Mouse (Mus musculus): ENCODE data around the gene Clcnka. TPM values are rescaled to one million over a fixed set of nuclear protein-coding genes. Genes with fewer than 3 reads are reported as not detected.

Clcnka gene
- polyA plus RNA-seq, 1 experiment: 99.3 TPM

GRCm38 (mm10) chr4:141439083-141439803, 40.7 kb upstream of the Clcnka start:
- Histone ChIP-seq H3K27me3 (replicated peaks; ENCODE audit: control insufficient read depth, insufficient read depth, low read length) (no peaks in the 10 kb centered on the region), H3K4me1 (ENCODE audit: control insufficient read depth, insufficient read depth, low read length) (peaks cover 5% of the 10 kb centered on the region; the same call in 1 of the 2 replicates), H3K27ac (ENCODE audit: insufficient read depth, low read depth, low read length) (peak overlapping the region; percentile 72), H3K4me3 (ENCODE audit: insufficient read depth, low read depth, low read length) (no peak overlapping the region), H3K36me3 (ENCODE audit: control insufficient read depth, insufficient read depth, low read length) (no peaks in the 10 kb centered on the region)
- TF ChIP-seq POLR2A (IDR thresholded peaks at IDR 0.05; ENCODE audit: low read depth, low read length) (no peak), CTCF (conservative IDR thresholded peaks at IDR 0.05; ENCODE audit: insufficient read depth, insufficient read length, low read depth, low read length) (no peak)
- DNase-seq: peak; percentile 68
- 63% methylated on average over 12 of the region's 12 CpGs for WGBS

GRCm38 (mm10) chr4:141435974-141436373, 37.5 kb upstream of the Clcnka start, which contains the start of gene Srarp:
Gene Srarp (minus strand): TSS chr4:141436105.
- WGBS: 86% methylated on average over 1 of the region's 1 CpGs
- Histone ChIP-seq H3K27me3 (replicated peaks; ENCODE audit: control insufficient read depth, insufficient read depth, low read length) (no peaks in the 10 kb centered on the region), H3K4me1 (ENCODE audit: control insufficient read depth, insufficient read depth, low read length) (peaks cover 4% of the 10 kb centered on the region; the same call in 1 of the 2 replicates), H3K4me3 (ENCODE audit: insufficient read depth, low read depth, low read length) (no peak within 1 kb of the TSS), H3K36me3 (ENCODE audit: control insufficient read depth, insufficient read depth, low read length) (no peaks in the 10 kb centered on the region), H3K27ac (ENCODE audit: insufficient read depth, low read depth, low read length) (no peak within 1 kb of the TSS)
- no peak for TF ChIP-seq POLR2A (IDR thresholded peaks at IDR 0.05; ENCODE audit: low read depth, low read length)
- TF ChIP-seq CTCF (conservative IDR thresholded peaks at IDR 0.05; ENCODE audit: insufficient read depth, insufficient read length, low read depth, low read length): no peak
- DNase-seq: no peak

GRCm38 (mm10) chr4:141433191-141433590, 34.7 kb upstream of the Clcnka start:
- TF ChIP-seq CTCF (conservative IDR thresholded peaks at IDR 0.05; ENCODE audit: insufficient read depth, insufficient read length, low read depth, low read length) (no peak), POLR2A (IDR thresholded peaks at IDR 0.05; ENCODE audit: low read depth, low read length) (no peak)
- H3K4me3 ChIP-seq (ENCODE audit: insufficient read depth, low read depth, low read length): no peak overlapping the region
- H3K4me1 ChIP-seq (ENCODE audit: control insufficient read depth, insufficient read depth, low read length): no peaks in the 10 kb centered on the region
- no peaks in the 10 kb centered on the region for H3K36me3 ChIP-seq (ENCODE audit: control insufficient read depth, insufficient read depth, low read length)
- H3K27me3 ChIP-seq (replicated peaks; ENCODE audit: control insufficient read depth, insufficient read depth, low read length): no peaks in the 10 kb centered on the region
- 75% methylated on average over 18 of the region's 18 CpGs for WGBS
- peak overlapping the region; percentile 36; the same call in 1 of the 2 replicates for H3K27ac ChIP-seq (ENCODE audit: insufficient read depth, low read depth, low read length)
- DNase-seq: no peak

- WGBS: 36% methylated on average over 14 of the region's 14 CpGs
- Histone ChIP-seq H3K4me3 (ENCODE audit: insufficient read depth, low read depth, low read length) (no peak overlapping the region), H3K27me3 (replicated peaks; ENCODE audit: control insufficient read depth, insufficient read depth, low read length) (no peaks in the 10 kb centered on the region), H3K4me1 (ENCODE audit: control insufficient read depth, insufficient read depth, low read length) (no peaks in the 10 kb centered on the region), H3K27ac (ENCODE audit: insufficient read depth, low read depth, low read length) (no peak overlapping the region; the same call in 1 of the 2 replicates), H3K36me3 (ENCODE audit: control insufficient read depth, insufficient read depth, low read length) (no peaks in the 10 kb centered on the region)
- TF ChIP-seq POLR2A (IDR thresholded peaks at IDR 0.05; ENCODE audit: low read depth, low read length) (no peak), CTCF (conservative IDR thresholded peaks at IDR 0.05; ENCODE audit: insufficient read depth, insufficient read length, low read depth, low read length) (no peak)
- peak; percentile 73 for DNase-seq
Measured at GRCm38 (mm10) chr4:141432666-141433065, 34.1 kb upstream of the Clcnka start.

GRCm38 (mm10) chr4:141430997-141431396, 32.5 kb upstream of the Clcnka start:
- no peaks in the 10 kb centered on the region for H3K36me3 ChIP-seq (ENCODE audit: control insufficient read depth, insufficient read depth, low read length)
- no peaks in the 10 kb centered on the region for H3K27me3 ChIP-seq (replicated peaks; ENCODE audit: control insufficient read depth, insufficient read depth, low read length)
- H3K4me3 ChIP-seq (ENCODE audit: insufficient read depth, low read depth, low read length): no peak overlapping the region
- H3K27ac ChIP-seq (ENCODE audit: insufficient read depth, low read depth, low read length): no peak overlapping the region
- peak; percentile 83 for DNase-seq
- 33% methylated on average over 9 of the region's 9 CpGs for WGBS
- no peaks in the 10 kb centered on the region for H3K4me1 ChIP-seq (ENCODE audit: control insufficient read depth, insufficient read depth, low read length)
- TF ChIP-seq CTCF (conservative IDR thresholded peaks at IDR 0.05; ENCODE audit: insufficient read depth, insufficient read length, low read depth, low read length) (peak; percentile 94), POLR2A (IDR thresholded peaks at IDR 0.05; ENCODE audit: low read depth, low read length) (no peak)

GRCm38 (mm10) chr4:141429847-141430246, 31.3 kb upstream of the Clcnka start:
- no peak overlapping the region for H3K4me3 ChIP-seq (ENCODE audit: insufficient read depth, low read depth, low read length)
- WGBS: 54% methylated on average over 9 of the region's 9 CpGs
- H3K27me3 ChIP-seq (replicated peaks; ENCODE audit: control insufficient read depth, insufficient read depth, low read length): no peaks in the 10 kb centered on the region
- peak; percentile 68 for DNase-seq
- H3K27ac ChIP-seq (ENCODE audit: insufficient read depth, low read depth, low read length): no peak overlapping the region
- no peaks in the 10 kb centered on the region for H3K4me1 ChIP-seq (ENCODE audit: control insufficient read depth, insufficient read depth, low read length)
- TF ChIP-seq CTCF (conservative IDR thresholded peaks at IDR 0.05; ENCODE audit: insufficient read depth, insufficient read length, low read depth, low read length) (peak; percentile 75), POLR2A (IDR thresholded peaks at IDR 0.05; ENCODE audit: low read depth, low read length) (no peak)
- no peaks in the 10 kb centered on the region for H3K36me3 ChIP-seq (ENCODE audit: control insufficient read depth, insufficient read depth, low read length)

GRCm38 (mm10) chr4:141429381-141429780, 30.9 kb upstream of the Clcnka start:
- DNase-seq: no peak
- TF ChIP-seq CTCF (conservative IDR thresholded peaks at IDR 0.05; ENCODE audit: insufficient read depth, insufficient read length, low read depth, low read length) (no peak), POLR2A (IDR thresholded peaks at IDR 0.05; ENCODE audit: low read depth, low read length) (no peak)
- Histone ChIP-seq H3K4me3 (ENCODE audit: insufficient read depth, low read depth, low read length) (no peak overlapping the region), H3K4me1 (ENCODE audit: control insufficient read depth, insufficient read depth, low read length) (no peaks in the 10 kb centered on the region), H3K27ac (ENCODE audit: insufficient read depth, low read depth, low read length) (no peak overlapping the region), H3K27me3 (replicated peaks; ENCODE audit: control insufficient read depth, insufficient read depth, low read length) (no peaks in the 10 kb centered on the region), H3K36me3 (ENCODE audit: control insufficient read depth, insufficient read depth, low read length) (no peaks in the 10 kb centered on the region)
- WGBS: 74% methylated on average over 6 of the region's 6 CpGs
